Mouse (Mus musculus) heart, postnatal 4 days (tissue): ENCODE results near the gene Amigo2. TPM values are rescaled to one million over a fixed set of nuclear protein-coding genes. Genes with fewer than 3 reads are reported as not detected.

Experiments used
- DNase-seq: peaks from one replicate; pipeline ENCODE4 v3.0.0; 2021
- total RNA-seq, 2 experiments: library from RNA; stranded (reverse); gene quantifications; 2 replicates each; pipeline ENCODE4 v1.2.3; 2021

Gene Amigo2
- total RNA-seq, 2 experiments from 2014 or later = 6.2 to 6.8 TPM

GRCm38 (mm10) chr15:97267094-97267695, 20.1 kb upstream of the Amigo2 start:
- DNase-seq = no peak

DNA sequence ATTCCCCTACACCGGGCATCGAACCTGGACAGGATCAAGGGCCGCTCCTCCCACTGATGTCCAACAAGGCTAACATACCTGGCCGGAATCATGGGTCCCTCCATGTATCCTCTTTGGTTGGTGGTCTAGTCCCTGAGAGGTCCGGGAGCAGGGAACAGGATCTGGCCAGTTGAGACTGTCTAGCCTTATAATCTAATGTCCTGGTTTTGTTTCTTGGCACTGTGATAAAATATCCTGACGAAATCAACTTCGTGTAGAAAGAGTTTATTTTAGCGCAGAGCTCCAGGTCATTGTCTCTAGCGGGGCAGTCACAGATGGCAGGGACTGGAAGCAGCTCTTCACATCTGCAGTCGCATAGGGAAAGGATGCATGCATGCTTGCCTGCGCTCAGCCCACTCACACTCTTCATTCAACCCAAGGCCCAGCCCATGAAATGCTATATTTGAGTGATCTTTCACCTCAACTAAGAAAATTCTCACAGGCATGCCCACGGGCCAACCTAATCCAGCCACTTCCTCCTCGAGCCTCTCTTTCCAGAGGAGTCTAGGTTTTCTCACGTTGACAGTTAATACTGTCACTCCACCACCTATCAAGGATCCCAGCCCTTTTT, 19.3 kb upstream of the Amigo2 start:
- no peak for DNase-seq

- no peak for DNase-seq
Measured at GRCm38 (mm10) chr15:97262251-97262650, 15.2 kb upstream of the Amigo2 start.

DNA sequence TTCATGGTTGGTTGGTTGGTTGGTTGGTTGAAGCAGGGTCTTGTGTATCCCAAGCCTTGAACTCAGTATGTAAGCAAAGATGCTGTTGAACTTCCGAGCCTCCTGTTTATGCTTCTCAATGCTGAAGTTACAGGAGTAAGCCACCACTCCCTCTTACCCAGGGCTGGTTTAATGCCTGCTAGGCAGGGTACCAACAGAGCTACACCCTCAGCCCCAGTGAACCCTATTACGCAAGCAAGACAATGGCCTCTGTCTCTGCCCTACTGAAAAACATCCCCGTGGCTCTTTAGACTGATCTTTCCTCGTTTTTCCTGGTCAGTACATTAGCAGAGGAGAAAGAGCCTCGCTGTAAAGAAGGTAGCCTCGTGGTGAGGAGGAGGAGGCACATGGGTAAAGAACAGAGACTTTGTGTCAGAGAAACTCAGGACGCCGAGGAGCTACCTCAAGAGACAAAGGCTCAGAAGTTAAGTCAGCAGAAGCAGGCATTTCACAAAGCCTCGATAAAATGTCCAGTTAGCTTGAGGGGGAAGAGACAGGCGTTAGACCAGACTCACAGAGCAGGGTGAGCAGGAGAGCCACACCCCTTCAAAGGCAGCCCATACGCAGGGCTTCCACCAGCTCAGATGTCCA, 13.0 kb upstream of the Amigo2 start:
- DNase-seq = no peak

DNA sequence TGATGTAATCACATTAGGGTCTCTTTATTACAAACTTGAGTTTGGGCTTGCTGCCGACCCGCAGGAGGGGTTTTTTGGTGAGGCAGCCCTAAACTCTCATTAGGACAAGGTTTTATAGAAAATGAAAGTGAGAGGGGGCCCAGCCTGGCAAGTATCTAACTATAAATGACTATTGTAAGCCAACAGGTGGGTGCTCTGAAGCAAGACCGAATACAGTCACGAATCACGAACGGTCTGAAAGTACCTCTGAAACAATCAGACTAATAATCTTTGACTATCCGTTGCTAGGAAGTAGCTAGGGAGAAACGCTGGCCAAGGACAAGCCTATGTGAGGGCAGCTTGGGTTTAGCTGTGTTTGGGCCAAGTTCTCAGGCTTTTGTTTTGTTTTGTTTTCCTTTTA, 12.2 kb upstream of the Amigo2 start:
- no peak for DNase-seq

DNA sequence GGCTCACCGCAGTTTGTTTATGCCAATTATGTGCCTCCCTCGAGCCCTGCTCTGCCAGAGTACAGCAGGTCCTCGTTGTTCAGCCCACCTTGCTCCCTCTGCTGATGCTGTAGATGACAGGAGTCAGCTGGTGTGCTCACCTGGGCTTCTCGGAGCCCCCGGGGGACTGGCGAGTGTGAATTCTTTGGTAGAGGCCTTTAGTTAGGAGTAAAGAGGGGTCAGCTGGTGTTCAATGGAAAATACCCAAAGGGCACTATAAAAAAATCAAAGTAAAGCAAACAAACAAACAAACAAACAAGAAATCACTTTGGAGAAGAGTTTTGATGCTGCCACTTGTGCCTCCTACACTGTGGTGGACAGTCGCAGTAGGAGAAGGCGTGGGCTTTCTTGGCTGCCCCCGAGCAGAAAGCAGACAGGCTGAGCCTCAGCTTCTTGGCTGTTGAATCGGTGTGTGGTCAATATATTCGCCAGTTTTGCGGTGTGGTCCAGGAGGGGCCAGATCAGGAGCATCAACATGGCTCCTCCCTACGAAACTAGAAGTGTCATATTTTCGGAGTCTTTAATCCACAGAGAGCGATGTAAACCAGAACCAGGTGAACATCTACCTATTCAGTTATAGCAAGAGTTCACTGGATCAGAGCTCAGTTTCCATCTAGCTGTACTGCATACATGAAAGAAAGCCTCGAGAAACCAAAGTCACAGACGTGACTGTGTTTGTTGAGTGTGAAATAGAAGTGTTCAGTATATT, 11.6 kb upstream of the Amigo2 start:
- no peak for DNase-seq

DNA sequence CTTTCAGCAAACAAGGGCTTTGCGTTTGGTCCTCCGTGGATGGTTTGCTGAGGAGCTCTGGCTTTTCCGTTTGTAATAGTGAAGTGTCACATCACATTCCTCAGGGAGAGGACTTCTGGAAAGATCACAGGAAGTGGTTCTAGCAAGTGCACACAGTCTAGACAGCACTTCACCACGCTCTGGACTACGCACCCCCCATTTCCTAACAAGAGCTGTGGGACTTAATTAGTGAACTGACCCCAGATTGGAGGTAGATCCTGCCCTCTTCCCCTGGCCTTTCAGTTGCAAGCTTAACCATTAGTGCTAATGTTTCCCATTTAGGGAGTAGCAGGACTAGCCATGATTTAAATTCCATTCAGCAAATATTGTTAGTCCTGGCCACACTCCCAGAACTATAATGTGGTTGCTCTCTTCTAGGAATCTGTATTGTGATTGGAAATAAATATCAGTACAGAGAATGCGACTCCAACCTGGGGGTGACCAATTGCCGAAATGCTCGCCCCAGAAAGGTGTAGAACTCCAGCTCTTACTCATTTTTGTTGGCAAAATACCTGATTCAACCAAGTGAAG, 10.2 kb upstream of the Amigo2 start:
- DNase-seq = no peak

DNA sequence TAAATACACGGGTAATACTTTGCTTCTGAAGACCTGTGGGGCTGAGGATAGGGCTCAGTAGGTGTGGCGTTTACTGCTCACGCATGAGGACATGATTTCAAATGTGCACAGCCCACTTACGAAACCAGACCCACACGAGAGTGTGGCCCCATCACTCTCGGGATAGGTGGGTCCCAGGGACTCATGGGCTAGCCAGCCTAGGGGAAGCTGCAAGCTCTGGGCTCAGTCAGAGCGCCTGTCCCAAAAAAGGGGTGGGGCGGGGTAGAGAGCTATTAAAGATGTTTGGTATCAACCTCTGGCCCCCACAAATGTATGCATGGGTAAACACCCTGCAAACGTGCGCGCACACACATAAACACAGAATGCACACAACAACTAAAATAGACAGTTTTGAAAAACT, 9.3 kb upstream of the Amigo2 start:
- DNase-seq = no peak

DNA sequence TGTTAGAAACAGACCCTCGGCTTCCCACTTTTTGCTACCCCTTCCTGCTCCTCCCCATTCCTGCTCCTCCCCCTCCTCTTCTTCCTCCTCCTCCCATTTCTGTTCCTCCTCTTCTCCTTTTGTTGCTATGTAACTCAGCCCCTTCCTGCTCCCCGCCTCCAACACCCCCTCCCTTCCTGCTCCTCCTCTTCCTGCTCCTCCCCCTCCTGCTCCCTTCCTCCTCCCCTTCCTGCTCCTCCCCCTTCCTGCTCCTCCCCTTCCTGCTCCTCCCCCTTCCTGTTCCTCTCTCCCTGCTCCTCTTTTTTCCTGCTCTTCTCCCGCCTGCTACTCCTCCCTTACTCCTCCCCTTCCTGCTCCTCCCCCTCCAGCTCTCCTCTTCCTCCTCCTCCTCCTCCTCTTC, 8.7 kb upstream of the Amigo2 start:
- no peak for DNase-seq

- no peak for DNase-seq
Measured at GRCm38 (mm10) chr15:97254375-97254774, 7.3 kb upstream of the Amigo2 start.

GRCm38 (mm10) chr15:97252493-97253034, 5.5 kb upstream of the Amigo2 start:
- DNase-seq = no peak

DNA sequence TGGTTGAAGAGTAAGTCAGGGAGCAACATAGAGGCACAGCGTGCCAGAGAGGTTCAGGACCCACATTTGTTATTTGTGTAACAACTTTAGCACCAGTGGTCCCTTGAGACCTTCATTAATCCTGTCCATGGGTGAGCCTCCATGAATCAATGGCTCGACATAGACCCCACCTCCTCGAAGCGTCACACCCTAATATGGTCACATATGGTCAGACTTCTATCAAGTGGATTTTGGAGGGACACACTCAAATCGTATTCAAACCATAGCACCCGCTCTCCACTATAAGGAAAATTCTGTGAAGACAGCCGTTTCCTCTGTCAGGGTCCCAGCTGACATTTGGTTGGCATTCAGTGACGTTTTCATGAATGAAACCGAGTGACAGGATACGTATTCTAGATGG, 2.2 kb upstream of the Amigo2 start:
- no peak for DNase-seq

GRCm38 (mm10) chr15:97248296-97248695, 1.2 kb upstream of the Amigo2 start:
- no peak for DNase-seq

GRCm38 (mm10) chr15:97247791-97248161, 689 bp upstream of the Amigo2 start:
- DNase-seq = peak; percentile 43

DNA sequence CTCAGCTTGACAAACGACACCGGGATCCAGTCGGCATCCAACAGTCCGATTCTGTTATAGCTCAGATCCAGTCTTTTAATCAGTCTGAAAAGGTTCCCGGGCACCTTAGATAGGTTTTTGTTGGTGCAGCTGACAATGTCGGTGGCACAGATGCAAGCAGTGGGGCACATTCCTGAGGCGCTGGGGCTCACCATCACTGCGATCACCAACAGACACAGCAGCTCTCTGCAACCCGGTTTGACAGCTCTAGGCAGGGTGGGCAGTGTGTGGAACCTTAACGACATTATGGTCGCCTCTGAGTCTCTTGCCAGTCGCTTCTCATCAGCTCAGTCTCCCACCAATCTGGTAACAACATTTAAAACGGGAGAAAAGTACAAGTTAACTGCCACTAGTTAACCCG, 831 bp downstream of the Amigo2 start:
- DNase-seq = no peak

DNA sequence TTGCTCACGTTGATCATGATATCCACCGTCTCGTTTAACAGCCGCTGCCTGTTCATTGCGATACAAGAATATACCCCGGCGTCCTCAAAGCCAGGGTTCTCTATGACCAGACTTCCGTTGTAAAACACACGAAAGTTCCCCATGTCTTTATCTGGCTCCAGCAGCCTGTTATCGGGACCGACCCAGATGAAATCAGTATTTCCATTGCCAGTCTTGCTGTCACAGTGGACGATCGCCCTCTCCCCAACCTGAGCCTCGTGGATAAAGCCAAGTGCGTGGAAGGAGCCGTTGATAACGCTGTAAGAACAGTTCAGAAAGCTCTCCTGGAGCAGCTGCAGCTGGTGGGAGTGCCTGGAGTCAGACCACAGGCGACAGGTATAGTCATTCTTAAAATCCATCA, 1.7 kb downstream of the Amigo2 start:
- DNase-seq = no peak

DNA sequence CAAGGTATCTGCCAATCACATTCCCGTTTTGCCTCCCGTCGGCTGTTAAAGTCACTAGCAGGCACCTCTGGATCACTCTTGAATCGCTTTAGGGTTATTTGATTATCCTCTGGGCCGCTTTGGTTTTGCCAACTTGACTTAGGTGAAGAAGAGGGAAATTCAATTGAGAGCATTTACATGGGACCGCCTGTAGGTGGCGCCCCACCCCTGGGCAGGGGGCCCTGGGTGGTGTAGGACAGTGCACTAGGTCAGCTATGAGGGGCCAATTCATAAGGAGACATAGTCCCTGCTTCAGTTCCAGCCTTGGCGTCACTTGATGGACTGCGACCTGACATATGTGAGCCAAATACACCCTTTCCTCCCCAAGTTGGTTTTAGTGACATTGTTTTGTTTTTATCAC, 10.1 kb downstream of the Amigo2 start:
- peak; percentile 56 for DNase-seq

DNA sequence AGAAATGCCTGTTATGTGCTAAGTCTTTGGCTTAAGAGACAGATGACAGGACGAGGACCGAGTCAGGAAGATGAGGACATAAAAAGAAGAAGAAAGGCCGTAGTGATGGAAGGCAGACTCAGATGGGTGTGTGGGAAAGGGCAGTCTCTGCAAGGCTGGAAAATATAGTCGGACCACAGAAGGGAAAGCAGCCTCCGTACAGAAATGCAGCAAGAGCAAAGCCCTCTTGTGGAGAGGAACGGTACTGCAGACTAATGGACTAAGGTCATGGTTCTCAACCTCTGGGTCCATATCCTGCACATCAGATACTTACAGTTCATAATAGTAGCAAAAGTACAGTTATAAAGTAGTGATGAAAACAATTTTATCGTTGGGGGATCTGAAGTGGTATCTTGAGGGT, 11.9 kb downstream of the Amigo2 start:
- peak; percentile 75 for DNase-seq

DNA sequence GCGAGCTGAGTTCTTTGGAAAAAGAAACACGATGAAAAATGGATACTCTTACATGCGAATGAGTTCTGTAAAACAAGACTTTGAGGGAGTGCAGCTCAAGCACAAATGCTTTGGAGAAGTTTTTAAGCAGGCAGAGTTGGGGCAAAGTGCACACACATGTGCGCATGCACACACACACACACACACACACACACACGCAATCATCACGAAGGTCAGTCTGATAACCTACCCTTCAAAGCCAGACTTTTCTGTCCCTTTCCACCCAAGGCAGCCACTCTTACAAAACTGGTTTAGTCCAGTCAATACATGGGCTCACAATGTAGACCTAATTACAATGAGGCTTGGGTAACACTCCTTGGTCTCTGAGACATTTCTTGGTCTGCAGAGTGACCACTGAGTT, 13.0 kb downstream of the Amigo2 start:
- no peak for DNase-seq

DNA sequence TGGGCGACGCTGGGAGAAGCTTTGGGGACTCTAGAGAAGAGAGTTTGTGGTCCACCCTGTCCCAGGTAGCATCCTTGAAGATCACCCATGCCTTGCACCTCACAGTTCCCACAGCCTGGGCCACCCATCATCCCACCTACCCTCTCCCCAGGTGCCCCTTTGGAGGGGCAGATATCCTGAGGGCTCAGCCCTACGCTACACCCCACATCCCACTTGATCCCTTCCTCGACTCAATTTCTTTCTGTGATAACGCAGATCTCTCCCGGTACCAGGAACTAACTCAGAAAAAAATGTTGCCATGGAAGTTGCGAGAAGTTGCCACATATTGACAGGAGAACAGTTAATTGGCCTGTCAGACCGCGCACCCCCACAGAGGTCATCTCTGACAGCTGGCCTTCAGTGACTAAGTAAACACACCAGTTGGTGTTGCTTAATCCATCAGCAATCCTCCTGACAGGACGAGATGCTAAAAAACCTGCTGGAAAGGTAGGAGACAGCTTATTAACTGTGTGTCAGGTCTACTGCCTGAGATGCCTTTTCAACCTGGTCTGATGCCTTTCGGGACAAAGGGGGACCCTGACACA, 17.5 kb downstream of the Amigo2 start:
- no peak for DNase-seq

GRCm38 (mm10) chr15:97224003-97224402, 23.1 kb downstream of the Amigo2 start:
- DNase-seq = no peak

GRCm38 (mm10) chr15:97223431-97223830, 23.7 kb downstream of the Amigo2 start:
- DNase-seq = no peak

DNA sequence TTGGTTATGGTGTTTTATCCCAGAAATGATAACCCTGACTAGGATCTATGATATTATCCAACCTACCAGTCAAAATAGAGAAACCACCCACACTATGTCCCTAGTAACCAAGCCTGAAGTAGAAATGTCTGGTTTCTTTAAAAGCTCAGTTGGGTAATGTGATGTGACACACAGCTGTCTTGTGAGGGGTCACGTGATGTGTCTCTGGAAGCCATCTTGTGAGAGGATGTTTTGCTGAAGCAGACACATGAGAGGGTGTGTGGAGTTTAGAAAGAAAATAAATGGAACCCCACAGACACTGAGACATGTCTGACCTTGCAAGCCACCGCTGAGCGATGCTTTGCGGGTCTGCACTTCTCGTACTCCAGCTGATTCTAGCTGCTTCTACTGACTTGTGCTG, 30.2 kb downstream of the Amigo2 start:
- no peak for DNase-seq
